Mouse (Mus musculus): Measurements from ENCODE around the gene Prr15l. TPM values are rescaled to one million over a fixed set of nuclear protein-coding genes. Genes with fewer than 3 reads are reported as not detected.

Prr15l gene
- total and polyA plus RNA-seq, 2 experiments from 2014 or later, result 0.10 to 0.71 TPM

- Histone ChIP-seq H3K27ac (peak overlapping the region; percentile 67; the same call in 1 of the 2 replicates), H3K4me3 (ENCODE audit: low read length) (no peak overlapping the region), H3K9ac (replicated peaks; ENCODE audit: low read length) (no peak overlapping the region), H3K4me2 (ENCODE audit: low read depth, low read length) (no peak overlapping the region), H3K36me3 (ENCODE audit: insufficient read depth, low read length) (no peaks in the 10 kb centered on the region), H3K4me1 (ENCODE audit: insufficient read depth, low read length) (peaks cover 15% of the 10 kb centered on the region), H3K9me3 (ENCODE audit: low read length) (no peaks in the 10 kb centered on the region), H3K27me3 (ENCODE audit: insufficient read depth, low read length) (no peaks in the 10 kb centered on the region)
- DNase-seq (ENCODE audit: low spot score), result no peak
- TF ChIP-seq CTCF (IDR thresholded peaks at IDR 0.05; ENCODE audit: low read depth), result no peak
- ATAC-seq, result no peak
- WGBS, result 63% methylated on average over 5 of the region's 5 CpGs
Measured at GRCm38 (mm10) chr11:96972906-96973305, 45.0 kb downstream of the Prr15l start.

DNA sequence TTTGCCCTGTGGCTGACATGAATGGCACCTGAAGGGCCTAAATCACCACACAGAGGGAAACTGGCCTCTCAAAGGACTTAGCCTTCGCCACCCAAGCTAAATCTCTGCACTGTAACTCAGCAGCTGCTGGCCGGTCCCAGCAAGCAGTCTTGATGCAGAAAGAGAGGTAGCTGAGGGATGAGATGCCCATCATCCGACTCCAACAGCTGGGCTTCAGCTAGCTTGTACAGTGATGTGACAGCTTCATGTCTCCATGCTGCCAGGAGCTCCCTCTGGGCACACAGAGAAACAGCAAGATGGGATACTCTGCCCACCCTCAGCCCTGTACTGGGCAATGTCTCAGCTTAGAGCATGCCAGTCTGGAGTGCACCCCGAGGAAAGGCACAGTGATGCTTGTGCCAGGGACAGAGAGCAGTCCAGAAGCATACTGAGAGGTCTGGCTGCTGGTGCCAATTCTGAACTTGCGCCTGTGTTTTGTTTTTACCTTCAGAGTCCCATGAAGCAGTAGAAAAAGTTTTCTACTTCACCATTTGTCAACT, 45.6 kb downstream of the Prr15l start:
- Histone ChIP-seq H3K4me3 (ENCODE audit: low read length) (no peak overlapping the region), H3K4me2 (ENCODE audit: low read depth, low read length) (no peak overlapping the region), H3K9me3 (ENCODE audit: low read length) (no peaks in the 10 kb centered on the region), H3K4me1 (ENCODE audit: insufficient read depth, low read length) (peaks cover 15% of the 10 kb centered on the region), H3K36me3 (ENCODE audit: insufficient read depth, low read length) (no peaks in the 10 kb centered on the region), H3K27me3 (ENCODE audit: insufficient read depth, low read length) (no peaks in the 10 kb centered on the region), H3K9ac (replicated peaks; ENCODE audit: low read length) (no peak overlapping the region), H3K27ac (peak overlapping the region; percentile 67; the same call in 1 of the 2 replicates)
- 50% methylated on average over 5 of the region's 5 CpGs for WGBS
- DNase-seq (ENCODE audit: low spot score) (peak; percentile 49), ATAC-seq (no peak)
- TF ChIP-seq CTCF (IDR thresholded peaks at IDR 0.05; ENCODE audit: low read depth), result no peak; the same call in 1 of the 2 replicates

GRCm38 (mm10) chr11:96974813-96975212, 46.9 kb downstream of the Prr15l start:
- Histone ChIP-seq H3K36me3 (ENCODE audit: insufficient read depth, low read length) (no peaks in the 10 kb centered on the region), H3K27ac (no peak overlapping the region), H3K9me3 (ENCODE audit: low read length) (no peaks in the 10 kb centered on the region), H3K4me3 (ENCODE audit: low read length) (no peak overlapping the region), H3K4me2 (ENCODE audit: low read depth, low read length) (no peak overlapping the region), H3K4me1 (ENCODE audit: insufficient read depth, low read length) (peaks cover 15% of the 10 kb centered on the region), H3K27me3 (ENCODE audit: insufficient read depth, low read length) (no peaks in the 10 kb centered on the region), H3K9ac (replicated peaks; ENCODE audit: low read length) (no peak overlapping the region)
- 85% methylated on average over 5 of the region's 5 CpGs for WGBS
- no peak for ATAC-seq
- TF ChIP-seq CTCF (IDR thresholded peaks at IDR 0.05; ENCODE audit: low read depth), result no peak
- DNase-seq (ENCODE audit: low spot score), result no peak

DNA sequence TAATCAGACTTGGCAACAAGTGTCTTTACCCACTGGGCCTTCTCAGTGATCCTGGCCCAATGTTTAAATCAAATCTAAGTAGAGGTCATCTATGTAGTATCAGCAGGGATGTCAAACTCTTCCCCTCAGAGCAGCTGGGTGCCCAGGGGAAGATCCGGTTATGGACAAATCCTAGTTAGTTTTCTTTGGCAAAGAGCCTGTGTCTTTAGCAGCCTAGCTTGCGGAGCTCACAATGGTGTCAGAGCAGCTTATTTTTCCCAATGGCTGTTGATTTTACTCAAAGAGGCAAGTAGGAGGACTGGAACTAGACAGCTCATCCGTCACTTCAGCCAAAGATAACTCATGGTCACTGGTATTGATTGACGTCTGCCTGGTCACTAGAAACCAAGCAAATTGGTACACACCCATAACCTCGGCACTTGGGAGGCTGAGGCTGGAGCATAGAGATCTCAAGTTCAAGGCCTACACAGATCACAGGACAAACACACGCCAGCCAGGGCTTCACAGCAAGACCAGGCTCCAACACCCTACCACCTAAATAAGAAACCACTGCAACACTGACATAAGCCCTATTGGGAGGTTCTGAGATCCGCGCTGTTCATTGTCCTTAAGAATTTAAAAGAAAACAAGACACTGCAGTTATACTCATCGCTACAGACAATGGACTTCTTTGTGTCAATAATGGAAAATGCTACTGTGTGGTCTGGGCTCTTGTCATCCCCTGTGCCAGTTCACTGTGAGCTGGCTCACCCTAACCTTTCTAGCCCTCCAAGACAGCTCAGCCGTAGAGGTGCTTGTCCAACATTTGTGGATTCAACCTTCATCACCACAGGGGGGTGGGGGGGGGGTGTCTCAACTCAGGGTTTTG, 47.8 kb downstream of the Prr15l start:
- Histone ChIP-seq H3K27ac (peak overlapping the region; percentile 98), H3K4me3 (ENCODE audit: low read length) (peak overlapping the region; percentile 64; the same call in 1 of the 2 replicates), H3K36me3 (ENCODE audit: insufficient read depth, low read length) (no peaks in the 10 kb centered on the region), H3K4me2 (ENCODE audit: low read depth, low read length) (peak overlapping the region; percentile 67), H3K9ac (replicated peaks; ENCODE audit: low read length) (0 out of 2 replicates have a peak overlapping the region, but pooled peaks have one; percentile 87), H3K9me3 (ENCODE audit: low read length) (no peaks in the 10 kb centered on the region), H3K4me1 (ENCODE audit: insufficient read depth, low read length) (peaks cover 9% of the 10 kb centered on the region), H3K27me3 (ENCODE audit: insufficient read depth, low read length) (no peaks in the 10 kb centered on the region)
- DNase-seq (ENCODE audit: low spot score), result no peak
- 62% methylated on average over 10 of the region's 10 CpGs for WGBS
- ATAC-seq, result no peak
- no peak for TF ChIP-seq CTCF (IDR thresholded peaks at IDR 0.05; ENCODE audit: low read depth)

DNA sequence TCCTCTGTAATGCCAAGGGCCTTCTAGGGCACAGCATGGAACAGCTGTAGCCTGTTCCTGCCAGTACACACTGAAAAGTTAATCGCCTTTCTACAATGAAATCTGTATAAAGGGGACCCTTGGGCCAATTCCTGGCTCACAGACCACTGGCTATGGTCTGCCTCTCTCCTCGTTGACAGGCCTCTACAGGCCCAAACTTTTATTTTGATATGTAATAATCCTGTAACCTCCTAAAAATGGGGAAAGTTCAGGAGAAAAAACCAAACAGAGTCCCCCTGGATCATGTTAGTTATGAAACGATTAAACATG, 48.4 kb downstream of the Prr15l start:
- H3K27me3 ChIP-seq (ENCODE audit: insufficient read depth, low read length), result no peaks in the 10 kb centered on the region
- no peaks in the 10 kb centered on the region for H3K36me3 ChIP-seq (ENCODE audit: insufficient read depth, low read length)
- H3K9ac ChIP-seq (replicated peaks; ENCODE audit: low read length), result peak overlapping the region; percentile 87; the same call in 1 of the 2 replicates
- DNase-seq (ENCODE audit: low spot score), result no peak
- H3K27ac ChIP-seq, result peak overlapping the region; percentile 98
- no peak for TF ChIP-seq CTCF (IDR thresholded peaks at IDR 0.05; ENCODE audit: low read depth)
- H3K4me2 ChIP-seq (ENCODE audit: low read depth, low read length), result peak overlapping the region; percentile 67
- WGBS, result 21% methylated on average over 3 of the region's 3 CpGs
- no peaks in the 10 kb centered on the region for H3K9me3 ChIP-seq (ENCODE audit: low read length)
- peak overlapping the region; percentile 64 for H3K4me3 ChIP-seq (ENCODE audit: low read length)
- no peak for ATAC-seq
- peaks cover 9% of the 10 kb centered on the region for H3K4me1 ChIP-seq (ENCODE audit: insufficient read depth, low read length)

DNA sequence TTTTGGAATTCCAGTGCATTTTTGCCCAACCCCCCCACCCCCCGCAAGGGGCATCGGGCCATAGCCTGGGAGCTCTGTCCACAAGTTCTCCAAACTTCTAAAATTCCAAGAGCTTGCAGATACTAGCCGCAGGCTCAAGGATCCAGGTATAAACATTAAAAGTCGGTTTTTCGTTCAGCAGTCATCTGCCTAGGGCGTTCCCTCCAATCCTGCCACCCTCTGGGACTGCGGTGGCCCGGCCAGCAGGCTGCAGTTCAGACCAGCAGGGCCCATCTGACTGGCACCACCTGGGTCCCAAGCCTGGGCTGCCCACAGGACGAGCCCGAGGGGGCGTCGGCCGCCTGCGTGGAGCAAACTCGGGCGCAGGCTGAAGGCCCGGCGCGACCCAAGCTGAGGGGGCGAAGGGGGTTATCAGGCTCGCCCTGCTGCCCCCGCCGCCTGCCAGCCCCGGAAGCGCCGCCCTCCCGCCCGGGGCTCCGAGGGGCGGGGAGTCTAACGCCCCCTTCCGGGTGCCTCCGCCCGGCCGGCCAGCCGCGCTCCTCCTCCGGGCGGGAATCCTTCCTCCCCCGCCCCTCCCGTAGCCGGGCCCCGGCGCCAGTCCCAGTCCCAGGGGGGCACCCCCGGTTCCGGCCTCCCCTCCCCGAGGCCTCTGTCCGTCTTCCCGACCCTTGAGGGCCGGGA, 49.1 kb downstream of the Prr15l start:
- DNase-seq (ENCODE audit: low spot score) (peak; percentile 93), ATAC-seq (peak; percentile 78)
- Histone ChIP-seq H3K4me3 (ENCODE audit: low read length) (peak overlapping the region; percentile 64), H3K27me3 (ENCODE audit: insufficient read depth, low read length) (no peaks in the 10 kb centered on the region), H3K27ac (peak overlapping the region; percentile 98), H3K4me1 (ENCODE audit: insufficient read depth, low read length) (peaks cover 9% of the 10 kb centered on the region), H3K36me3 (ENCODE audit: insufficient read depth, low read length) (no peaks in the 10 kb centered on the region), H3K9ac (replicated peaks; ENCODE audit: low read length) (peak overlapping the region; percentile 87), H3K4me2 (ENCODE audit: low read depth, low read length) (peak overlapping the region; percentile 67), H3K9me3 (ENCODE audit: low read length) (no peaks in the 10 kb centered on the region)
- 3% methylated on average over 40 of the region's 50 CpGs for WGBS
- TF ChIP-seq CTCF (IDR thresholded peaks at IDR 0.05; ENCODE audit: low read depth), result no peak; the same call in 1 of the 2 replicates

Data from hindbrain, postnatal 0 days (tissue).